Mouse (Mus musculus): ENCODE data around the gene Lrp4.

The Lrp4 gene

DNA sequence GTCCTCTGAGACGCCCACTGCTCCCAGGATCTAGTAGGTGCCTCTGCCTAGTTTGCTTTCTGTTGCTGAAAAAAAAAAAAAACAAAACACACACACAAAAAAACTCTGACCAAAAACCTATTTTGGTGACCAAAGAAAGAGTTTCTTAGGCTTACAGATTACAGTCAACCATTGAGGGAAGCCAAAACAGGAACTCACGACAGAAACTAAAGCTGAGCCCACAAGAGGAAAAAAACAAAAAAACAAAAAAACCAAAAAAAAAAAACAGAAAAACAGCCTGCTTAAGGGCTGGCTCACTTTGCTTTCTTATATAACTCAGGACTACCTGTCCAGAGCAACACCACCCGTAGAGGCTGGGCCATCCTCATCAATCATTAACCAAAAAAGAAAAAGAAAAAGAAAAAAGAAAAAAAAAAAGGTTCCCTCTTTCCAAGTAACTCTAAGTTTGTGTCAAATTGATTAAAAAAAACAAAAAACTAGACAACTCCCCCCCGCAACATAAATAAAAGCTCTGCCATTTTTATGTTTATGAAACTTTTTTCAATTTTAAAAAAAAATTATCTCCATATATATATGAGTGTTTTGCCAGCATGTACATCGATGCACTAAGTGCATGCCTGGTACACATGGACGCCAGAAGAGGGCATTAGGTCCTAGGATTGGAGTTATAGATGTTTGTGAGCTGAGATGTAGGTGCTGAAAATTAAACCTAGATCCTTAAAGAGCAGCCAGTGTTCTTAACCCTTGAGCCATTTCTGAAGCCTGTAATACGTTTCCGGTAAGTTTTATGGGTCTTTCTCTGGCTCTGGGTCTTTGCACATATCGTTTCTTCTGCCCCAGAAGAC is 3.9 kb upstream of the Lrp4 start:
- CTCF ChIA-PET = interaction anchor here (0.7 kb wide), 1 partner anchor 9 kb away, joined by 7 read pairs; no protein-coding TSS in a partner anchor

DNA sequence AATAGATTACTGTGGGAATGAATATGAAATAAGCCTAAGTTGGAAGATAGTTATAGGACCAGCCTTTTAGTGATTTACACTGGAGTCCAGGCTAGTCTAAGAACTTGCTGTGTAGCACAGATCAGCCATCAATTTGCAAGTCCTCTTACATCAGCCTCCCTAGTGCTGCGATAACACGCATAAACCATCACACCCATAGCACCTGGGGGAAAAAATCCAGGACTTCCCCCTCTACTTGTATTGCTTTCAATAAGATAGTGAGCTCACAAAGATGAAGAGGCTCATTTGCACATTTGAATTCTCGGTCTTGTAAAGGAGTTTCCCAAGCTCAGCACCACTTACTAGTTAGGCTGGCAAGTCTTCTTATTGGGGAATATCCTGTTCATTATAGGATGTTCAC is 2.9 kb upstream of the Lrp4 start:
- CTCF ChIA-PET = no interaction called here

DNA sequence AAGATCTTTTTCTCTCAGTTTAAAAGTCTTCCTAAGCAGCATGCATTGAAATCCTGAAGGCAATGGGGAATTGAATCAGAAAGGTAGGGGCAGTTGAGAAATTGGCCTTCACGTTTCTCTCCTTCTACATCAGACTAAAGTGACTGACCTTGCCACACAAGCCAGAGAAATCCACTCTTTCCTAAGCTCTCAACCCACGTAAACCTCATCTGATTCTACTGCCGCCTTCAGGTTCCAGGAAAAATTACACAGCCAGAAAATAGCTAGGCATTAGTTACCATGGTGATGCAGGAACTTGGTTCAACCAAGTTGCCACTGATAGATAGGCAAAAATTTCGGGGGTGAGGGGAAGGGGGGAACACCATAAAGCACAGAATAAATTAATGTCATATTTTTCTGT is 1.5 kb upstream of the Lrp4 start:
- CTCF ChIA-PET = interaction anchor here (0.7 kb wide), 1 partner anchor 10 kb away, joined by 10 read pairs; no protein-coding TSS in a partner anchor

DNA sequence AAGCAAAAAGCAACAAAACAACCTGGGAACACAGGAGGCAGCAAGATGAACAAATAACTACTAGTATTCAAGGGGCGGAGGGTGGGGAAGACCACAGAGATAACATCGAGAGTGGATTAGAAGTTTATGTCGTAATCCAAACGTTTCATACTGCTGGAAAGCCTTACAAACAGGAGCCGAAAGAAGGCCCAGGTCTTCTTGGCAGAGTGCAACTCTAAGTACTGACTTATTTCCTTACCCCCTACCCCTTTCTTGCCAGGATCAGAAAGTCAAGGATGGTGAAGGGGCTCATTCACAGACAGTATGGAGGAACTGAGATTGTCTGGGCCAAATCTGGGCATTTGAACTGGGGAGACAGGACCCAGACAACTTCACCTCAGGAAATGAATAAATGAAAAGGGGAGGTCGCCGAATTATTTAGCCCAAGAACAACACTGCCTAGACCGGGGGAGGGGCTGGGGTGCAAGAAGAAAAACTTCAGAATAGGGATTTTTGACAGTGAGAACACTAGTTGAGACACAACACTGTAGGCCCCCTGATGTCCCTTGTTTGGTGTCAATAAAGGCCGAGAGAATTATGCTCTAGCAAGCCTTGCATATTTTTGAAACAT is 715 bp upstream of the Lrp4 start:
- CTCF ChIA-PET = no interaction called here

DNA sequence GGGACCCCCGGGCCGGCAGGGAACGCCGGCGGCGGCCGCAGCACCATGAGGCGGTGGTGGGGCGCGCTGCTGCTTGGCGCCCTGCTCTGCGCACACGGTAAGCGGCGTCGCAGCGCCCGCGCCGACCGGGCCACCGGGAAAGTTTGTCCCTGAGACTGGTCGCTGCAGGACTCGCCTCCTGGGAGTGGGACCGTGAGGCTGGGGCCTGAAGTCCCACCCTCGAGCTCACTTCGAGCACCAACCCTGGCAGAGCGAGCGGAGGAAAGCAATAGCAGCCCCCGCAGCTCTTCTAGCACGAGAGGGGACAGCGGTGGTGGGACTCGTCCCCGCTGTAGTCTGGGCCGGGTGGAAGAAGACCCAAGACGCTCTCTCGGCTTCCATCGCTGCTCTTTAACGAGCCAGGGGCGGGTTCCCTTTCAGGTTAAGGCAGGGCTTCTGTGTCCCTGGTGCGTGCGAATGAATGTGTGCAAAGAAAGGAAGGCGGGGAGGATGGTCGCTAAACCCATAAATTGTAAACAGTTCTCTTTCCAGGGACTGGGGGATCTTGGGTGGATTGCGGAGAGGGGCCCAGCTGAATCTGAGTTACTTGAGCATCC is 443 bp downstream of the Lrp4 start:
- CTCF ChIA-PET = interaction anchor here (0.6 kb wide), 1 partner anchor 535 kb away, joined by 3 read pairs; no protein-coding TSS in a partner anchor

DNA sequence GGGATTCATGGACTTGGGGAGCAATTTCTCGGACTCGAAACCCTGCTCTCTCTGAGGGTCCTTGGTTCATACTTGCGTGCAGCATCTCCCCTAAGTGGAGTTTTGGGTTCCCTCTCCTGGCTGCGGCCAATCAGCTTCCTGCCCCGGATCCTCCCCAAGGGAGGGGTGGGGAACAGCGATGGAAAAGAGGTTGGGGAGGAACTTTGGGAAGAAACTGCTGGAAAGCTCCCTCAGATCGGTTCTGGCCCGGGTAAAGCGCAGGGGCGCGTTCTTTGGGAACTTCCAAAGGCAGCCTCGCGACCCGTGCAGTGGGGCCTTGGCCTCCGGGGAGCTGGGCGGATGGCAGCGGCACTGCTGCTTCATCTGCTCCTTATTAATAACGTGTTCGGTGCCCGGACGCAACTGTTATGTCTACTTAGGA is 951 bp downstream of the Lrp4 start:
- CTCF ChIA-PET = no interaction called here

DNA sequence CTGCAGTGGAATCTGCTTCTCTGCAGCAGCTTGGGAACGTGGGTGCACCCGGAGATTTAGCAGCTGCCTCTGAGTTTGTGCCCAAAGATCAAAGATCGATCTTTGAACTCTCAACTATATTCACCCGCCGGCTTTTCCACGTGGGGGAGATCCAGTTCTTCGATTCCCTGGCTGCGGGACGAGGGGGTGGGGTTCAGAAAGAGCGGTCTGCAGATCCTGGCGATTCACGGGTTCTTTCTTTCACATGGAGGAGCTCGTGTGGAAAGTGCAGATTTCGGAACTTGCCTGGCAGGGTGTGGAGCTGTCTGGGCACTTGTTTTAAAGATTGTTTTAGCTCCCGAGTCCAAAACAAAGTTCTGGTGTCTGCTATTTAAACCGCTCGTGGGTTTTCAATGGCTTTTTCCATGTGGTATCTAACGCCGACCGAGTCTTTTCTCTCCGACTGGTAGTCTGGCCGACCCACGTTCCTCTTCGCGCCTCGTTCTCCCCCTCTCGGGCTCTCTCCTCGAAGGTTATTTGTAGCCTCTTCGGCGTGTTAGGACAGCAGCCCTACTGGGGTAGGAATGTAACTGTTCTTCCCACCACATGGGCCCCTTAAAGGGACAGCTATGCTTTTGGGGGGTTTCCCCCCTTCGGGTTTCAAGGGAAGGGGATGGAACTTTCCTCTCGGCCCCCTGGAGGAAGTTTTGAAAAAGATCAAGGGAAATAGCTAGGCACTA is 1.5 kb downstream of the Lrp4 start:
- CTCF ChIA-PET = no interaction called here

DNA sequence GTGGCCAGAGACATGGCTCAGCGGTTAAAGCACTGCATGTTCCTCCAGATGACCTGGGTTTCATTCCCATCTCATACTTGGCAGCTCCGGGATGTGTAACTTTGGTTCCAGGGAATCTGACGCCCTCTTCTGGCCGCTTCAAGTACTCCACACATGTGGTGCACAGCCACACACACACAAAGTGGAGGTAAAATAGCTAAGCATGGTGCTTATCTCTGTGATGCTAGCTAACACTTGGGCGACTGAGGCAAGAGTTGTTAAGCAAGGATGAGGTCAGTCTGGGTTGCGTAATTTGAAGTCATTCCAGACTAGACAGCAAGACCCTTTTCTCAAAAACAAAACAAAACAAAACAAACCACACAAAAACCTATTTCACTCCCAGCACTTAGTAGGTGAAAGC is 2.8 kb downstream of the Lrp4 start:
- CTCF ChIA-PET = no interaction called here

DNA sequence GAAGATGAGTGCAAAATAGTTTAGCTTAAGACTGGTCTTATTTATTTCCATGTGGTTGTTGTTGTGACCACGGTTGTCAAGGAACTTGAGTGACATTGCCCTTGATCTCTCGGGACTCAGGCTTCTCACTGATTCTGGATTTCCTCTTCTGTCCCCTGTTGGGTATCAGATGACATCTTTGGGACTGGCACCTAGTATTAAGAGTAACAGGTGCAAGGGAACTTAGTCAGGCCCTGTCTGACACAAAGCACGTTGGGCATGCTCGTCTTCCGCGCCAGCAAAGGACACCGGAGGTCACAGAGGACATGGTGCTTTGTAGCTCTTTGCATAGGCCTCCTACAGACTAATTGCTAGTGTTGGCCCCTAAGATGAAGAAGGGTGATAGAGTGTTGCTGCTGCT is 3.5 kb downstream of the Lrp4 start:
- CTCF ChIA-PET = no interaction called here

DNA sequence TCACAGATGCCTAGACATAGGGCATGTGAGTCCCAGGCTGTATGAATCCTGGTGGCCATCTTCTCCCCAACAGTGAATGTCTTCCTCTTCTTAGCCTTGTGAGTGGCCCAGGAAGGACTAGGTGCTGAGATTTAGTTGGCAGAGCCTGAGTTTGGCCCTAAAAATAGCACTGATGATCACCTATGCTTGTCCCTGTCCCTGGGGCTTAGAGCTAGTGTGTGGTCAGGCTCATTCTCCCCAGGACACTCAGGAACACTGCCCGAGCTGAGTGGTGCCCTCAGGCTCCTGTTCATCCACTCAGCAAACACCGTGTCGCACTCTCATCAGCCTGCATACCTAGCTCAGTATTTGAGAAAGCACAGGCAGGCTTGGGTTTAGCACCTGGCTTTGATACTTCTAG is 4.0 kb downstream of the Lrp4 start:
- CTCF ChIA-PET = no interaction called here

DNA sequence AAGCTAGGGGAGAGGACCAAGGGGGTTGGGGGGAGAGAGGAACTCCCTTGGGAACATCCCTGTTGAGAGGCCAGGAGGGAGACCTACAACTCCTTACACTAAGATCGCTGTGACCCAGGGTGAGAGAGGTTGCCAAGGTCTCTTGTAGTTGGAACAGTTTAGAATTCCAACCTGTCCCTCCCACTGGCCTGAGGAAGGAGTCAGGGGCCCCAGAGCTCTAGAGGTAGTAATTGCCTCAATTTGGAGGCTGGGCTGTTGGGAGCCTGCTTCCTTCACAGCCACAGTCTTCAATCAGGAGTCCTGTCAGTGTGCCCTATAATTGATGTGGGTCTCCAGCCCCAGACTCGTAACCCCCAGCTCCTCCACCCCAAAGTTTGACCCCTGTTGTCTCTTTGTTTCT is 4.9 kb downstream of the Lrp4 start:
- CTCF ChIA-PET = no interaction called here

DNA sequence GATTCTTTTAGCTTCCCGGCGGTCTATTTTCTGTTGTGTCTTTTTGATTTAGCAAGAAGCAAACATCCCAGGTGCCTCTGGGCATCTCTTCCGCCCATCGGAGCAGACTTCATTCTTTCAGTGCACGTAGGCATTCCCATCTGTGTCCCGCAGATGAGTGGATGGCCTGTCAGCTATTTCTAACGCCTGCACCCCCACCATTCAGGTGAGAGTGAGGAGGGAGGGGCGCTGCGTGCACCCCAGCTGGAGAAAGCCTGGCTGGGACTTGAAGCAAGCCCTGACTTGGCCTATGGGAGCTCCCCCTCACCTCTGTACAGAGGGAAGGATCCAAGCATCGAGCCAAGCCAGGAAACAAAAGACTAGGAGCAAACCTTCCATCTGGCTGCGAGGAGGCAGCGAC is 5.4 kb downstream of the Lrp4 start:
- CTCF ChIA-PET = interaction anchor here (0.6 kb wide), 1 partner anchor 9 kb away, joined by 7 read pairs; no protein-coding TSS in a partner anchor

DNA sequence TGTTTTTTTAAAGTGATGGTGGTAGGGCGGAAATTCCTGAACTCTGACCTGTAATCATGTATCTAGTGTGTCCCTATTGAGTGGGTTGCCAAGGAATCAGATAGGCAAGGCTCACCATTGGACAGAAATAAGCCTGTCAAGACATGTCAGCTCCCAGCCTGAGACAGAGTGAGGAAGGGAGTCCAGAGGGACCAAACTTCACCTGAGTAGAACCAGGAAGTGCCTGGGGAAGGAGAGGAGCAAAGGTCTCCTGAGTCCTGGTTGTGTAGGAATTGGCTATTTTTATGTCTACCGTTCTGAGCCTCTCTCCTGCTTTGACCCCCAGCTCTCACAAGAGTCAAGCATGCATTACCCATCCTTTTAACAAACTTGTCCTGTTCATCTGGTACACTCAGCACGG is 8.6 kb downstream of the Lrp4 start:
- CTCF ChIA-PET = no interaction called here

DNA sequence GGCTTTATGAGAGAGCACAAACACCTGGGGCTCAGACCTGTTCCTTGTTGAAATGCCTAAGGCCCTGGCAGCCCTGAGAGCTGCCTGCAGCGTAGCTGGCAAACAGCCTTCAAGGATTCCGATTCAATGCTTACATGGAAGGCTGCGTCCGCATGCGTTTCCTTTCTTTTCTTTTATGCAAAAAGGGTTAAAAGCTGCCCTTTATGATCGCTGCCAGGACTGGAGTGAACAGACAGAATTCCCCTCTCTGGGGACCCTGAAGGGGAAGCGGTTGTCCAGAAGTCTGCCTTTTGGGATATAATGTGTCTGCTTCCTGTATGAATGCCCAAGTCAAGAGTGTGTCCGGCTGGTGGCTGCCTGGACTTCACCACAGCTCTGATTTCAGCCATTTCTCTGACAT is 10.3 kb downstream of the Lrp4 start:
- CTCF ChIA-PET = no interaction called here

DNA sequence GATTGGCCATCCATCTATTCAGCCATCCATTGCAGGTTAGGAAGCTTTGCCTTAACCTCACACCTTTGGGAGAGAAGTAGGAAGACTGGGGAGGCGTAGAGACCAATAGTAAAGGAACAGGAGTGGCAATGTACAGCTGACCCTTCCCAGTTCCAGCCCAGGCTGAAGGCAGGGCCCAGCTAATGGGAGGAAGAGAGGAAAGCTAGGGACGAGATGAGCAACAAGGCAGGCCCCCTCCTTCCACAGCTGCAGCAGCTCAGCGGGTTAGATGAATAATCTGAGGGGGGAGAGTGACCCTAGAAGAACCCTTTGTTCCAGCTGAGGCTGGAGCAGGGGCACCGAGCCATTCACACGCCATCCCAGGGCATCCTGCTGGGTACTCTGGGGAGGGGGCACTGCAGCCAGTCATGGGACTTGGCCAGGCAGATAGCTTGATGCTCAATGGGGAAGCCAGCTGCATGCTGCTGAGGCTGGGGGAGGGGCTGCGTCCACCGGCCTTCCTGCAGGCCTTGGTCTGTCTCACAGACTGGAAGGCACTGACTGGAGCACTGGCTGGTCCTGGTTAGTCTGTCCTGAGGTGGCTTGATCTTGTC is 12.8 kb downstream of the Lrp4 start:
- CTCF ChIA-PET = interaction anchor here (0.6 kb wide), 1 partner anchor 56 kb away, joined by 3 read pairs; no protein-coding TSS in a partner anchor

DNA sequence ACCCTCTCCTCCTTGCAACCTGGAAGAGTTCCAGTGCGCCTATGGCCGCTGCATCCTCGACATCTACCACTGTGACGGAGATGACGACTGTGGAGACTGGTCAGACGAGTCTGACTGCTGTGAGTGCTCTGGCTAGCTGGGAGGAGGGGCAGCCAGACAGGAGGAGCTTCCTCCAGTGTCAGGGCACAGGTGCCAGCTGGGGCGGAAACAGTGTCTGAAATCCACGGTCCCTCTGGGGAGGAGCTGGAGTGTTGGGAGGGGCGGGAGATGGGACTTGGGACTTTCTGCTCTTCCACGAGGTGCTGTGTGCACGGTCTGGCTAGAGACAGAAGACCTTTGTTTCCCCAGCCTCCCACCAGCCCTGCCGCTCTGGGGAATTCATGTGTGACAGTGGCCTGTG is 17.0 kb downstream of the Lrp4 start:
- CTCF ChIA-PET = no interaction called here

DNA sequence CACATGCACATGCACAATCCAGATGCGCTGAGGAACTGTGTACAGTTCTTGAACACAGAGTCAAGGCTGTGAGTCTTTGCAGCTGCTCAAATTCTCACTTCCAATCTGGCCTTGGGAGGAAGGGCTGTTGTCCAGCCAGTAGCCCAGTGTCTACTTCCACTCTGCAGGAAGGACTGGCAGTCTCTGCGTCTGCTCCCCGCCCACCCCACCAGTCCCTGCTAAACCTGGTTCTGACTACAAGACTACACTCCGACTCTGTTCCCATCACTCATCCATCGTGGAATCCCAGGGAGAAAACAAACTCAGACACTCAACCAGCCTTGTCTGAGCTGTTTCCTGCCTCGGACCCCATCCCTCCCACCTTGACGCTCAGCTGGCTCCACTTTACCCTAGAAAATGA is 18.5 kb downstream of the Lrp4 start:
- CTCF ChIA-PET = no interaction called here

DNA sequence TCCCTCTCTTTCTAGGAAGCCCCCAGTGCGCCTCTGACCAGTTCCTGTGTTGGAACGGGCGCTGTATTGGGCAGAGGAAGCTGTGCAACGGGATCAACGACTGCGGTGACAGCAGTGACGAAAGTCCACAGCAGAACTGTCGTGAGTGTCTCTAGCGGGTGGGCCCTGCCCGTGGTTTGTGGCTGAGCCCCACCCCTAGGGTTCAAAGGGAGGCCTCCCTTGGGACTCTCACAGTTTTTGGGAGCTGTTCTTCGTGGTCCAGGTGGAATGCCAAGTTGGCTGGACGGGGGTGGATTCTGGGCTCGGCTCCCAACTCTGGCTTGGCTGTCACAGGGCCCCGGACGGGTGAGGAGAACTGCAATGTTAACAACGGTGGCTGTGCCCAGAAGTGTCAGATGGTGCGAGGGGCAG is 18.9 kb downstream of the Lrp4 start:
- CTCF ChIA-PET = no interaction called here

DNA sequence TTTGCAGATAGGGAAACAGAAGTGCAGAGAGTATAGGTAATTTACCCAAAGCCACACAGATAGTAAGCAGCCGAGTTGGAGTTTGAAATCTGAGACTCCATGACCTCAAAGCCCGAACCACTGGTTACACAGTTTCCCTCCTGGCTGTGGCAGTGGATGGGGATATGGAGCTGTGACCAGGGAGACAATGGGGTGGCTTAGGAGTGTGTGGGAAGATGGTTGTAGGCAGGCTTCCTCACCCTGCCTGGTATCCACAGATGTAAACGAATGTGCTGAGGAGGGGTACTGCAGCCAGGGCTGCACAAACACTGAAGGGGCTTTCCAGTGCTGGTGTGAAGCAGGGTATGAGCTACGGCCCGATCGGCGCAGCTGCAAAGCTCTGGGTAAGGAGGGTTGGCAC is 19.5 kb downstream of the Lrp4 start:
- CTCF ChIA-PET = no interaction called here

DNA sequence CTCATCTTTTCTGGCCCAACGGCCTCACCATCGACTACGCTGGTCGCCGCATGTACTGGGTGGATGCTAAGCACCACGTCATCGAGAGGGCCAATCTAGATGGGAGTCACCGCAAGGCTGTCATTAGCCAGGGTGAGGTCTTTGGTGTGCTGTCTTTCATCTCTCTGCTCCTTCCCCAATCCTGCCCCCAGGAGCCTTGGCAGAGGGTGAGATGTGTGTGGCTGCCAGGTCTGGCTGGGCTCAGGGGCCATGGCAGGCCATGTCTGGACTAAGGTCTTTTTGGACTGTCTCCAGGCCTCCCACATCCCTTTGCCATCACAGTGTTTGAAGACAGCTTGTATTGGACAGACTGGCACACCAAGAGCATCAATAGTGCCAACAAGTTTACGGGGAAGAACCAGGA is 23.1 kb downstream of the Lrp4 start:
- CTCF ChIA-PET = no interaction called here

DNA sequence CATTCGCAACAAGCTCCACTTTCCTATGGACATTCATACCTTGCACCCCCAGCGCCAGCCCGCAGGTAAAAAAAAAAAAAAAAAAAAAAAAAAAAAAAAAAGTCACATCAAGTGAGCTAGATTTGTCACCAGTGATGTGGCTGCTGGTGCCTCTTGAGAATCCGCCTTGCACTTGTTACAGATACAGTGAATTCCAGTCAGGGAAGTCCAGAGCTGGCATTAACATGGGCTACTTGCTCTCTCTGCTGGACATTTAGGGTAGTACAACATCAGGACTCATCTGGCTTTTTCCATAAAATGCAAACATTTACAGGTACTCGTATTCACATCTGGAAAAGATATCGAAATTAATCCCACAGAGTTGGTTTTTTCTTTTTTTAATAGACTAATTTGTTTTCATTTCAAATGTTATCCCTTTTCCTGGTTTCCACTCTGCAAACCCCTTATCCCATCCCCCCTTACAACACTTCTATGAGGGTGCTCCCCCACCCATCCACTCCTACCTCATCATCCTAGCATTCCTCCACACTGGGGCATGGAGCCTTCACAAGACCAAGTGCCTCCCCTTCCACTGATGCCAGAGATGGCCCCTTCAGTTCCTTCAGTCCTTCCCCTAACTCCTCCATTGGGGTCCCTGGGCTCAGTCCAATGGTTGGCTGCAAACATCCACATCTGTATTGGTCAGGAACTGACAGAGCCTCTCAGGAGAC is 23.6 kb downstream of the Lrp4 start:
- CTCF ChIA-PET = no interaction called here

All from spleen, embryonic (tissue).